Mouse (Mus musculus) kidney, postnatal 14 days (tissue): ENCODE data around the gene Elof1.

ENCODE experiments used
- DNase-seq: peaks from one replicate; pipeline ENCODE4 v3.0.0; 2022; ENCODE audit warnings: mixed read lengths

The Elof1 gene

GRCm38 (mm10) chr9:22135644-22136390 is 18.8 kb upstream of the Elof1 start, which contains the start of gene Acp5:
Gene Acp5, minus strand, starts transcription at chr9:22135711.
- DNase-seq, result no peak

GRCm38 (mm10) chr9:22134988-22135643 is 18.1 kb upstream of the Elof1 start:
- no peak for DNase-seq

GRCm38 (mm10) chr9:22134246-22134890 is 17.4 kb upstream of the Elof1 start:
- no peak for DNase-seq

- no peak for DNase-seq
Measured at GRCm38 (mm10) chr9:22132220-22132619, 15.2 kb upstream of the Elof1 start.

- peak; percentile 68 for DNase-seq
Measured at GRCm38 (mm10) chr9:22131226-22131981, 14.4 kb upstream of the Elof1 start.

GRCm38 (mm10) chr9:22125246-22126027 is 8.5 kb upstream of the Elof1 start:
- DNase-seq, result no peak

- DNase-seq, result no peak
Measured at GRCm38 (mm10) chr9:22124169-22124568, 7.2 kb upstream of the Elof1 start.

- DNase-seq, result no peak
Measured at GRCm38 (mm10) chr9:22123069-22123609, 6.2 kb upstream of the Elof1 start.

- DNase-seq, result no peak
Measured at GRCm38 (mm10) chr9:22122005-22122404, 5.0 kb upstream of the Elof1 start.

- DNase-seq, result no peak
Measured at GRCm38 (mm10) chr9:22121545-22121944, 4.6 kb upstream of the Elof1 start.

- no peak for DNase-seq
Measured at GRCm38 (mm10) chr9:22119543-22119942, 2.6 kb upstream of the Elof1 start.

- DNase-seq, result peak; percentile 56
Measured at GRCm38 (mm10) chr9:22117754-22118456, 933 bp upstream of the Elof1 start.

GRCm38 (mm10) chr9:22116086-22116485 is 886 bp downstream of the Elof1 start:
- no peak for DNase-seq

GRCm38 (mm10) chr9:22115635-22116034 is 1.3 kb downstream of the Elof1 start:
- no peak for DNase-seq

GRCm38 (mm10) chr9:22108194-22108593 is 8.8 kb downstream of the Elof1 start:
- no peak for DNase-seq

GRCm38 (mm10) chr9:22099922-22100321 is 17.1 kb downstream of the Elof1 start:
- no peak for DNase-seq

GRCm38 (mm10) chr9:22098993-22099696 is 17.8 kb downstream of the Elof1 start, which contains the start of gene Cnn1:
Gene Cnn1, plus strand, starts transcription at chr9:22099216.
- peak; percentile 30 for DNase-seq

- DNase-seq, result peak; percentile 87
Measured at GRCm38 (mm10) chr9:22095854-22096307, 21.1 kb downstream of the Elof1 start.

- no peak for DNase-seq
Measured at GRCm38 (mm10) chr9:22092746-22093145, 24.2 kb downstream of the Elof1 start.

- no peak for DNase-seq
Measured at GRCm38 (mm10) chr9:22089986-22090385, 27.0 kb downstream of the Elof1 start.
